Mouse (Mus musculus) liver, embryonic 11.5 days (tissue): ENCODE measurements around the gene Tmigd1. TPM values are rescaled to one million over a fixed set of nuclear protein-coding genes. Genes with fewer than 3 reads are reported as not detected.

Source experiments
- ATAC-seq: fragments of 200-750 bp; cut with Nextera tagmentation; replicated peaks from 2 replicates; pipeline ENCODE4 v1.8.0; 2017; ENCODE audit warnings: moderate number of reproducible peaks, mild to moderate bottlenecking, moderate TSS enrichment, moderate library complexity; ENCODE audit not compliant: low FRiP score
- DNase-seq: peaks from one replicate; pipeline ENCODE4 v3.0.0-alpha.2; 2017; ENCODE audit warnings: low spot score
- H3K27ac ChIP-seq: fragments of 300-500 bp; sonication (generic); 2 replicates; pipeline ENCODE4 v1.5.1; 2014; ENCODE audit warnings: mild to moderate bottlenecking, low read depth, low read length, control low read depth
- H3K27me3 ChIP-seq: fragments of 300-500 bp; sonication (generic); replicated peaks from 2 replicates; pipeline ENCODE4 v1.6.1; 2014; ENCODE audit warnings: low read length, mixed read lengths; ENCODE audit not compliant: control insufficient read depth, insufficient read depth
- H3K36me3 ChIP-seq: fragments of 300-500 bp; sonication (generic); 2 replicates; pipeline ENCODE4 v1.6.1; 2014; ENCODE audit warnings: mild to moderate bottlenecking, low read length, moderate library complexity, mixed read lengths; ENCODE audit not compliant: control insufficient read depth, insufficient read depth
- H3K4me1 ChIP-seq: fragments of 300-500 bp; sonication (generic); replicated peaks from 2 replicates; pipeline ENCODE4 v1.6.1; 2014; ENCODE audit warnings: low read length, mixed read lengths; ENCODE audit not compliant: control insufficient read depth, insufficient read depth
- H3K4me2 ChIP-seq: fragments of 300-500 bp; sonication (generic); 2 replicates; pipeline ENCODE4 v1.6.1; 2014; ENCODE audit warnings: mild to moderate bottlenecking, control low read depth, moderate library complexity
- H3K4me3 ChIP-seq: fragments of 300-500 bp; sonication (generic); 2 replicates; pipeline ENCODE4 v1.5.1; 2014; ENCODE audit warnings: low read depth, low read length, control low read depth
- H3K9ac ChIP-seq: fragments of 300-500 bp; sonication (generic); 2 replicates; pipeline ENCODE4 v1.6.1; 2014; ENCODE audit warnings: low read depth, low read length, control low read depth
- H3K9me3 ChIP-seq: fragments of 300-500 bp; sonication (generic); 2 replicates; pipeline ENCODE4 v1.6.1; 2016; ENCODE audit warnings: low read length, inconsistent platforms, mixed read lengths; ENCODE audit not compliant: control insufficient read depth
- whole genome bisulfite sequencing: fragments of 180-500 bp; shearing (Covaris S2); extraction: QIAGEN DNeasy Blood & Tissue Kit; methylation state at CpG from one replicate; pipeline ENCODE4 v1.1.7; 2014; 5-methylcytosine and 5-hydroxymethylcytosine counted together
- polyA plus RNA-seq: library from polyadenylated mRNA; unstranded; fragments of >200 nt; fragmentation: Nextera tagmentation; extraction: Ambion mirVana; gene quantifications from 2 replicates; pipeline ENCODE4 v1.2.1, GENCODE M21; 2014

The Tmigd1 gene
- polyA plus RNA-seq = not detected in 2 replicates

- no peaks in the 10 kb centered on the region for H3K27me3 ChIP-seq
- peaks cover 3% of the 10 kb centered on the region; the same call in 1 of the 2 replicates for H3K4me1 ChIP-seq
- H3K9me3 ChIP-seq = no peaks in the 10 kb centered on the region
- no peak within 1 kb of the TSS for H3K27ac ChIP-seq
- WGBS = 69% methylated on average over 7 of the region's 7 CpGs
- no peak within 1 kb of the TSS for H3K4me3 ChIP-seq
- H3K36me3 ChIP-seq = no peaks in the 10 kb centered on the region
- ATAC-seq (no peak), DNase-seq (no peak)
- no peak within 1 kb of the TSS for H3K9ac ChIP-seq
- H3K4me2 ChIP-seq = no peak within 1 kb of the TSS
These were observed at the start of gene Tmigd1 for GRCm38 (mm10) chr11:76901579-76902361. Gene Tmigd1 (plus strand): TSS chr11:76902159.

- Histone ChIP-seq H3K9ac (no peak overlapping the region), H3K9me3 (no peaks in the 10 kb centered on the region), H3K4me1 (no peaks in the 10 kb centered on the region; the same call in none of the 2 replicates), H3K27me3 (0 out of 2 replicates have a peak, but pooled peaks cover 3% of the 10 kb centered on the region), H3K4me3 (no peak overlapping the region), H3K27ac (0 out of 2 replicates have a peak overlapping the region, but pooled peaks have one; percentile 13), H3K4me2 (peak overlapping the region; percentile 20; the same call in 1 of the 2 replicates), H3K36me3 (no peaks in the 10 kb centered on the region)
- DNase-seq (no peak), ATAC-seq (no peak)
- WGBS = 69% methylated on average over 17 of the region's 17 CpGs
These were observed 47.3 kb upstream of the Tmigd1 start for GRCm38 (mm10) chr11:76854475-76855341.

DNA sequence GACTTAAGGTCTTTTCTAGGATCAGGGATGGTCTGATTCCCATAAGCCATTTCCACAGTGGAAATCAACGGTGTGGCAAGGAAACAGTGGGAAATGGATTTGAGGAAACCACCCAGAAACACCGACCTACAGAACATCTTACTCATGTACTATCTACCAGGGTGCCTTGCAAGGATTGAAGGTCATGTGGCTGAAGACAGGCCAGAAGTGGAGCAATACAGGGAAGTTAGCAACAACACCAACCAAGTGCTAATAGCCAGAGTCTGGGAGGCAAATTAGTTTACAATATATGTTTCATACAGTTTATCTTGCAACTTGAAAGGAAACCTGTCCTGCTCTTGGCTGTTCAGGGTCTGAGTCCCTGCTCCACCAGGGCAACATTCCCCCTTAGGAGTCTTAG is 45.4 kb upstream of the Tmigd1 start:
- H3K4me3 ChIP-seq = no peak overlapping the region
- no peaks in the 10 kb centered on the region for H3K36me3 ChIP-seq
- DNase-seq = no peak
- H3K27me3 ChIP-seq = 0 out of 2 replicates have a peak, but pooled peaks cover 3% of the 10 kb centered on the region
- no peak overlapping the region for H3K9ac ChIP-seq
- H3K27ac ChIP-seq = no peak overlapping the region
- no peaks in the 10 kb centered on the region for H3K9me3 ChIP-seq
- no peak overlapping the region for H3K4me2 ChIP-seq
- no peaks in the 10 kb centered on the region; the same call in none of the 2 replicates for H3K4me1 ChIP-seq
- 70% methylated on average over 2 of the region's 2 CpGs for WGBS
- no peak for ATAC-seq

DNA sequence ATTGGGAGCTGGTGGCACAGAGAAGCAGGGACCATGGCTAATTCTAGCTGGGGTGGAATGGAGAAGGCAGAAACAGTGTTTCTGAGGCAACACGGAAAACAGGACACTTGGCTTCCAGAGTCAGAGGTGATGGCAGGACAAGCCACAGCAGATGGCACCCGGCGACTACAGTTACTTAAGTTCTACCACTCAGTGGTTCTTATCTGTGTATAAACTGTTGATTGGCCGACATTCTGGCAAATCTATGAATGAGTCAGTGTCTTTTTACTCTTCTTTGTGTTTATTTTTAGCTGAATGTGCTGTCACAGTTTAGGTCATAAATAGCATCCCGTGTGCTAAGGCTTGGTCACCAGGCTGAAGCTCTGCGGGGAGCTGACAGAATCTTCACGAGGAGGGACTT is 44.8 kb upstream of the Tmigd1 start:
- Histone ChIP-seq H3K4me2 (no peak overlapping the region), H3K27ac (no peak overlapping the region), H3K36me3 (no peaks in the 10 kb centered on the region), H3K9me3 (no peaks in the 10 kb centered on the region), H3K4me1 (no peaks in the 10 kb centered on the region; the same call in none of the 2 replicates), H3K9ac (no peak overlapping the region), H3K4me3 (no peak overlapping the region), H3K27me3 (0 out of 2 replicates have a peak, but pooled peaks cover 3% of the 10 kb centered on the region)
- 69% methylated on average over 7 of the region's 7 CpGs for WGBS
- DNase-seq (no peak), ATAC-seq (no peak)

DNA sequence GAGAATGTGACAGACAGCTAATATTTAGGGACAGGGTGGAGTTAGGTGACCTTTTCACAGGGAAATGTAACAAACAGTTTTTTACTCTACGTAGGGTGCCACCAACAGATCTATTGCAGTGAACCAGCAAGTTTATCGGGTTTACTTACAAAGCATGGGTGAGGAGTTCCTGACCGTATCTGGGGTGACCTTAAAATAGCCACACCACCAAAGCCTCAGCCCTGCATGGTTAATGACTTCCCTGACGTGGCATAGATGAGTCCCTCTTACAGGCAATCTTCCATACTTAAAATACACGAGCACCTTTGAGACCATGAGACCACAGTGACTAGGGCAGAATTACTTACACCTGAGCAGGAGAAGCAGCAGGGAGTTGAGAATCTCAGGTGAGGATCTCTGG is 43.2 kb upstream of the Tmigd1 start:
- no peak for DNase-seq
- Histone ChIP-seq H3K9ac (no peak overlapping the region), H3K4me1 (no peaks in the 10 kb centered on the region; the same call in none of the 2 replicates), H3K27ac (no peak overlapping the region), H3K36me3 (no peaks in the 10 kb centered on the region), H3K4me2 (no peak overlapping the region), H3K9me3 (no peaks in the 10 kb centered on the region), H3K4me3 (no peak overlapping the region), H3K27me3 (0 out of 2 replicates have a peak, but pooled peaks cover 3% of the 10 kb centered on the region)
- no peak for ATAC-seq
- WGBS = 39% methylated on average over 5 of the region's 5 CpGs

DNA sequence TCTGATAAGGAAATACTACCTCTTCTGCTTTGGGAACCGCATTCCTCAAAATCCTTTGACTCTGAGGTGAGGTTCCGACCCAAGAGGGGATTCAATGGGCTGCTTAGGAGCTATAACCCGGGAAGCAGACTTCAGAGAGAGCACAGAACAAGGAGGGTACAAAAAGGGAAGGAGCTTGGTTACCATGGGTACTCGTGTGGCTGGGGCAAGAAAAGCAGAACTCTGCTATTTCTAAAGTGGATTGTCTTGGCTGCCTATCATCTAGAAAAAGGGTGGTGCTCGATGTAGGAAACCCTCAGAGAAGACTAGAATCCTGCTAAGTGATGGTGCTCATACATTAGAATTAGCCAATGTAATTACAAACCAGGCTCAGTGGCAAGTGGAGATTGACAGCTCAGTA is 42.7 kb upstream of the Tmigd1 start:
- Histone ChIP-seq H3K36me3 (no peaks in the 10 kb centered on the region), H3K27me3 (0 out of 2 replicates have a peak, but pooled peaks cover 3% of the 10 kb centered on the region), H3K4me3 (no peak overlapping the region), H3K9me3 (no peaks in the 10 kb centered on the region), H3K4me2 (no peak overlapping the region), H3K9ac (no peak overlapping the region), H3K27ac (no peak overlapping the region), H3K4me1 (no peaks in the 10 kb centered on the region; the same call in none of the 2 replicates)
- no peak for ATAC-seq
- no peak for DNase-seq
- 36% methylated on average over 5 of the region's 5 CpGs for WGBS

- DNase-seq (no peak), ATAC-seq (no peak)
- no peaks in the 10 kb centered on the region for H3K9me3 ChIP-seq
- no peak overlapping the region for H3K9ac ChIP-seq
- 94% methylated on average over 3 of the region's 3 CpGs for WGBS
- H3K4me3 ChIP-seq = no peak overlapping the region
- H3K4me1 ChIP-seq = no peaks in the 10 kb centered on the region; the same call in 1 of the 2 replicates
- no peaks in the 10 kb centered on the region for H3K36me3 ChIP-seq
- H3K27ac ChIP-seq = no peak overlapping the region
- H3K27me3 ChIP-seq = 0 out of 2 replicates have a peak, but pooled peaks cover 3% of the 10 kb centered on the region
- no peak overlapping the region for H3K4me2 ChIP-seq
These were observed 40.8 kb upstream of the Tmigd1 start for GRCm38 (mm10) chr11:76861185-76861584.

GRCm38 (mm10) chr11:76872556-76873234 is 29.3 kb upstream of the Tmigd1 start:
- H3K27me3 ChIP-seq = no peaks in the 10 kb centered on the region
- no peak overlapping the region for H3K9ac ChIP-seq
- ATAC-seq (no peak), DNase-seq (no peak)
- WGBS = 65% methylated on average over 11 of the region's 11 CpGs
- no peak overlapping the region for H3K27ac ChIP-seq
- H3K4me2 ChIP-seq = no peak overlapping the region
- H3K4me1 ChIP-seq = no peaks in the 10 kb centered on the region
- H3K9me3 ChIP-seq = no peaks in the 10 kb centered on the region
- no peaks in the 10 kb centered on the region for H3K36me3 ChIP-seq
- no peak overlapping the region for H3K4me3 ChIP-seq
